Mouse (Mus musculus) c-Kit-positive CD71-positive TER-119-positive erythroid progenitor cells, embryonic 14.5 days (primary cell): ENCODE measurements around the gene Gm29609.

Source experiments
- DNase-seq: peaks from one replicate; pipeline ENCODE4 v3.0.0-alpha.2; 2013; ENCODE audit warnings: low spot score

Gm29609 gene

GRCm38 (mm10) chr5:31198170-31198569, 18.5 kb upstream of the Gm29609 start:
- DNase-seq = no peak

DNA sequence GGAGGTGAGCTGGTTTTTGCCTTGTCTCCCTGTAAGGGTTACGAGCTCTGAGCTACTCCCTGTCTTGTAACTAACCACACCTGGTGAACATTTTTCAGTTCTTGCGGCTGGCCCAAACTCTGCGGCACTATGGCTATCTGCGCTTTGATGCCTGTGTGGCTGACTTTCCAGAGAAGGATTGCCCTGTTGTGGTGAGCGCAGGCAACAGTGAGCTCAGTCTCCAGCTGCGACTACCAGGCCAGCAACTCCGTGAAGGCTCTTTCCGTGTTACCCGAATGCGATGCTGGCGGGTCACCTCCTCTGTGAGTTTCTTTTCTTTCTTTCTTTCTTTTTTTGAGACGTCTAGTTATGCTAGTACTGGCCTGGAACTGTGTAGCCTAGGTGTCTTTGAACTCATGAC, 17.4 kb upstream of the Gm29609 start:
- DNase-seq = no peak

DNA sequence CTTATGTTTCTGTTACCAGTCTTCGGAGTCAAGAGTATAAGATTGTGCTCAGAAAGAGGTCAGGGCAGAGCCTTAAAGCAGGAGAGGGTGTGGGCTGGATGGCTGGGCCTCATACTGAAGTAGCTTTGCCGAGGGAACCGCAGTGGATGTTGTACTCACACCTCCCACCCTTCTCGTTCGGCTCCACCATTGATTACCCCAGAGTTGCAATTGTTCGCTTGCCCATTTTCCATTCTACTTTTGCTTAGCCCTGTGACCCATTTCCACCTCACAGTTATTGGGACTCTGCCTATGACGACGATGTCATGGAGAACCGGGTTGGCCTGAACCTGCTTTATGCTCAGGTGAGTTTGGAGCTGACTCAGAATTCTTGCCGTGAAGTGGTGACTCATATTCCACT, 16.5 kb upstream of the Gm29609 start:
- no peak for DNase-seq

- DNase-seq = no peak
Observed at GRCm38 (mm10) chr5:31195671-31196070, 16.0 kb upstream of the Gm29609 start.

DNA sequence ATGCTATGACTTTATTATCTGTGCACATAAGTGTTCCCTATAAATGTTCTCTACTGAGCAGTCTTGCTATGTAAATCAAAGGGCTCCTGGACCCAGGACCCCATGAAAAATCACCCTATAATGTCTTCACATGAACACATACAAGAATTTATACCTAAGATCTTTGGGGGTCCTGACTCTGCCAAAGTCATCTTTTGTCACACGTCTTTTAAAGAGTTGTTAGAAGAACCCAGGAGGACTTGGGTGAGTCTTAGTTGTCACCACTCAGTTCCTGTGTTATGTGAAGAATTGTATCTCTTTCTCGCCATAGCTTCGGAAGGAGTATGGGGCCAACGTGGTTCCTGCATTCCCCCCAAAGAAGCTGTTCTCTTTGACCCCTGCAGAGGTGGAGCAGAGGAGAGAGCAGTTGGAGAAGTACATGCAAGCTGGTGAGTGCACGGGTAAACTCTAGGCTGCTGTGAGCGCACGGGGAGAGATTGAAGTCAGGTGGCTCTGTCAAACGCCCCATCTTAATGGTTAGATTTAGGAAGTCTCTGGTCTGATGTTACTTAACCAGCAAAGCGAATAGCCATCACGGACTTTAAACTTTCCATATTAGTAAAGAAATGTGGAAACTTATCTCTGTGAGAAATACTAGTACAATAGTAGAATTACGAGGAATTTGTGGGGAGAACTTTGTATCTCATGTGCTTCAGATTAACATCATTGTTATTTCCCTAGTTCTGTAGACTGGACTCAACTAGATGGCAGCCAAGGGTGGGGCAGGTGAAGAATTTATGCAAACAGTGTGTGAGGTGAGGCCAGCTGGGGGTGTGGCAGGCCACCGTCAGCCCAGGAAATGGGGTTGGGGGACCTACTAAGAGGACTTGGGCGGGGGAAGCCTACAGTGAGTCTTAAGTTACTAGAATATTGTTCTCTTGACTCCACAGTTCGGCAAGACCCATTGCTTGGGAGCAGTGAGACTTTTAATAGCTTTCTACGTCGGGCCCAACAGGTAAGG, 15.1 kb upstream of the Gm29609 start:
- DNase-seq = no peak

GRCm38 (mm10) chr5:31193631-31194281, 14.0 kb upstream of the Gm29609 start:
- no peak for DNase-seq

DNA sequence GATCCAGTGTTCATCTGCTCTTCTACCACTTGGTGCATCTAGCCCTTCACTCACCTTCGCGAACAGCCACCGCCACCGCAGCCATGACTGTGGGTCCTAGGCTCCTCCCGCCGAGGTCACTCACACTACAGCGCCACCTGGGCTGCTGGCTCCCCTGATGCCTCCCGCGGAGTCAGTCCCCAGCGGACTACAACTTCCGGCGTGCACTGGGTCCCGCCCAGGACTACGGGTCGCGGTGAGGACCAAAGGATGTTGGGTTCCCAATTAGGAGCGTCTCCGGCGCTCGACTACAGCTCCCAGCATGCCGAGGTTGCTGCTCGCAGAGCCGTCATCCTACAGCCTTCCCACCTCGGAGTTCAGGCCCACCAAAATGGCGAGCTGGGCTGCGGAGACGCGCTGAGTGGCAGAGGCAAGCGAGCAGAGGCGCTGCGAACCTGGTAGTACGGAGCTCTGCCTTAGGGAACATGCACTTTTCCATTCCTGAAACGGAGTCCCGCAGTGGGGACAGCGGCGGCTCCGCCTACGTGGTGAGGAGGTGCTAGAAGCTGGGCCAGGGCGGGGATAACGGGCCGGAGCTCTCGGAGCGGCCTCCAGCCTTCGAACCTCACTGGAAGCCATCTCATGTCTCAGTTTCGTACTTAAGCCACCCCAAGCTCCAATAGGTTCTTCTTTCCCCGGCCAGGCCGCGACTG, 13.4 kb upstream of the Gm29609 start, which contains the start of the genes Snx17 and Eif2b4:
Gene Snx17, plus strand, starts transcription at position 289 of the 692 bp plus-strand sequence.
Gene Eif2b4, minus strand, starts transcription at position 492 of the 692 bp plus-strand sequence.
- DNase-seq = peak; percentile 98

DNA sequence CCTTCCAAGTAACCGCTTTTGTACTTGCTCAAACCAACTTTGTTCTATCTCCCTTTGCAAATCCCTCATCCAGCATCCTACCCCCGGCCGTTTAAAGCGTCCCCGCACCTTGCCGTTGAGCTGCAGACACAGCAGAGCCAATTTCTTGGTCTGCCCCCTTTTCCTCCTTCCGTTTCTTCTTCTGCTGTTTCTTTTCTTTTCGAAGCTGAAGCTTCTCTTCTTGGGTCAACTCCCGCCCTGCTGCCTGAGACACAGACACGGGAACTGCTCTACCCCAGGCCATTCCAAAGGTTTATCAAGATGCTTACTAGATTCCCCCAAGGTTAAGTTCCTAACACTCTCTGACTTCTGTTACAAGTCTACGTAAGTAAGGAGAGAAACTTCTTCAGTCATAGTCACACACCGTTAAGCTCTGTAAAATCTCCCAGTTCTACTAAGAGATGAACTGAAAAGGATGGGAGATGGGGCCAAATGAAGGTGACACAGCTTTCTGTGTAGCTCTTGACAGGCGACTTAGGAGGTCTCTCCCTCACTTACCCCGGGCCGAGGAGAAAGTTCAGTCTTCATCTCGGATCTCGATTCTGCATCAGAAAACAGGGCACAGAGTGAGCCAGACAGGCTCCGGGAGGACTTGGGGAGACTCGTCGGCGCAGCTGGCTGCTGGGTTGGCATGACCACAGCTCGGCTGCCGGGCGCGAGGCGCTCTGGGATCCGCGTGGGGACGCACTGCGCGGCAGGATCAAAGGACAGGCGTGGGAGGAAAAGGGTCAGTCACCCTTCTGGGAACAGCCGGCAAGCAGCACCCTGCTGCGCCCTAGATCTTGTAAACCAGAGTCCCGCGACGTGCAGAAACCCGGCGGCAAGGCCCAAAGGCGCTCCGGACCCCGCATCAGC, 12.6 kb upstream of the Gm29609 start:
- DNase-seq = no peak

DNA sequence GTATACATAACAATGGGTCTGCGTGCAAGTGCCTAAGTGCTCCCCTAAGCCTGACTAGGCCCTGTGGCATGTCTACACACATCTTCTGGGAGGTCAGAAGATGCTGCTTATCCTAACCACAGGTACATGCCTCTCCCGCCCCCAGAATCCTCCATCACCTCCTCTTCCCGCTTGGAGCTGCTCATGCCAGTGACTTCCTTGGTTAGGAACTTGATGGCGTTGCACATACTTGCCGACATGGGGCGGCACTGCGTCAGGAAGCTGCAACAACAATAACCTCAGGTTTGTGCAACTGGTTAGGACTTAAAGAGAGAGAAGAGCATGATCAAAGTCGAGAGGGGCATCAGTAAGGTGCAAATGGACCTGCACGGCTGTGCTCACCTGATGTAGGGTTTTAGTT, 10.5 kb upstream of the Gm29609 start:
- DNase-seq = no peak

DNA sequence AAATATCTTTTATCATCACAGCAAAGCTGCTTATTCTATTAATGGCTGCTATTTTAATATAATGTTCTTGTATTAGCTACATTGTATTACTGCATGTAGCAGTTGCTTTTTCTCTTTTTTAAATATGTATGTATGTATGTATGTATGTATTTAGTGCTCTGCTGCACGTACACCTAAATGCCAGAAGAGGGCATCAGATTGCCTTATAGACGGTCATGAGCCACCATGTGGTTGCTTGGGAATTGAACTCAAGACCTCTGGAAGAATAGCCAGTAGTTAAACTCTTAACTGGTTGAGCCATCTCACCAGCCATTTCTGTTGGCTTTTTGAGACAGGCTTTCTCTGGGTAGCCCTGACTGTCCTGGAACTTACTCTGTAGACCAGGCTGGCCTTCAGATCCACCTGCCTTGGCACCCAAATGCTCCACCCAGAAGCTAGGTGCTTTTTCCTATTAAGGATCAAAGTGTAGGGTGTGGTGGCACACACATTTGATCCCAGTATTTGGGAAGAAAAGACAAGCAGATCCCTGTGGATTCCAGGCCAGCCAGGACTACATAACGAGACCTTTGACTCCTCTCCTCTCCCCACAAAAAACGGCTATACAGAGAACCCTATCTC, 8.6 kb upstream of the Gm29609 start:
- DNase-seq = no peak

- DNase-seq = peak; percentile 66
Observed at GRCm38 (mm10) chr5:31183678-31184077, 4.0 kb upstream of the Gm29609 start.

- no peak for DNase-seq
Observed at GRCm38 (mm10) chr5:31181183-31181770, 1.6 kb upstream of the Gm29609 start.

DNA sequence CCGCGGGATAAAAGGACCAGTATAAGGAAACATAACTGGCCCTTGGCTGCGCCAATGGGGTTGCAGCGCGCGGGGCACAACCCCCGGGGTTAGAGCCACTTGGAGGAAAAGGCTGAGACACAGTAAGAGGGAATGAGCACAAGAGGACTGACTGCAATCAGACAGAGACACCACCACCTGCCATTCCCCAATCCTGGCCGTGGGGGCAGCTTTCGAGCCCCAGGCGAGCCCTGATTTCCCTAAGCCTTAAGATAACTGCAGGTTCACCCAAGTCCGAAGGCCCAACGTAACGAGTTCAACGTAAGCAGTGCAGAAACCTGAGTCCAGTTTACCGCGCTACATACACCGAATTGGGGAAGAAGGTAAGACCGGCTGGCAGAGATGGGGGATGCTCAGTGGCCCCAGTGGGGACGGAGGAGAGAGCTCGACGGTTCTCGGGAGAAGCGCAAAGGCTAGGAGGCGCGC, 378 bp downstream of the Gm29609 start:
- DNase-seq = peak; percentile 57

- DNase-seq = no peak
Observed at GRCm38 (mm10) chr5:31168630-31169029, 11.1 kb downstream of the Gm29609 start.

DNA sequence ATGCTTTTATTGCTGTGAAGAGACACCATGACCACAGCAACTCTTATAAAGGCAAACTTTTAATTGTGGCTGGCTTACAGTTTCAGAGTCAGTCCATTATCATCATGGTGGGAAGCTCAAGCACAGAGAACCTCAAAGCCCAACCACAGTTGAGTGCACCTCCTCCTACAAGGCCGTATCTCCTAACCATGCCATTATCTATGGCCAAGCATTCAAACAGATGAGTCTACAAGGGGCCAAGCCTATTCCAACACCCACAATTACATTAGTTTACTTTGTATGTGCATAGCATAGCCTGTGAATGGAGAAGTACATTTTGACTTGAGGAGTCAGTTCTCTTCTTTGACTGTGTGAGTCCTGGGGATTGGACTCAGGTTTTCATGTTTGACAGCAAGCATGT, 14.8 kb downstream of the Gm29609 start:
- no peak for DNase-seq

DNA sequence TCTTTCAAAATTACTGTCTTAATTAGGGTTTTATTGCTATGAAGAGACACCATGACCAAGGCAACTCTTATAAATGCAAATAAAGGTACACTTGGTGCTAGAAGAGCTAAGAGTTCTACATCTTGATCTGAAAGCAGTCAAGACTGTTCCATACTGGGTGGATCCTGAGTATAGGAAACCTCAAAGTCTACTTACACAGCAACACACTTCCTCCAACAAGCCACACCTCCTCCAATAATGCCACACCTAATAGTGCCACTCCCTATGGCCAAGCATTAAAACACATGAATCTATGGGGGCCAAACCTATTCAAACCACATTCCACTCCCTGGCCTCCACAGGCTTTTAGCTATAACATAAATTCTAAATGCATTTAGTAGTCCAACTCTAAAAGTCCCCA, 17.2 kb downstream of the Gm29609 start:
- DNase-seq = no peak

GRCm38 (mm10) chr5:31154152-31154553, 25.6 kb downstream of the Gm29609 start, which contains the start of gene Mpv17:
Gene Mpv17 (minus strand): TSS chr5:31154251.
- peak; percentile 58 for DNase-seq

GRCm38 (mm10) chr5:31153516-31154151, 26.1 kb downstream of the Gm29609 start:
- DNase-seq = no peak

- no peak for DNase-seq
Observed at GRCm38 (mm10) chr5:31151746-31152145, 28.0 kb downstream of the Gm29609 start.

GRCm38 (mm10) chr5:31149781-31150180, 29.9 kb downstream of the Gm29609 start:
- DNase-seq = no peak
